Mouse (Mus musculus) C2C12 (cell line): ENCODE measurements at regions not wholly inside any gene's neighbourhood (a gene's known extent, or its start where the extent isn't known, plus 50 kb on each side); places are given as distances from the start of the nearest gene placed in this dataset.

Experiments used
- CTCF ChIP-seq: IDR thresholded peaks from one replicate; pipeline ENCODE4 v1.5.1; 2011; ENCODE audit not compliant: control insufficient read depth, insufficient read depth, insufficient read length
- MAX ChIP-seq: IDR thresholded peaks from one replicate; pipeline ENCODE4 v1.6.1; 2011; ENCODE audit warnings: mild to moderate bottlenecking, control low read depth
- USF1 ChIP-seq: IDR thresholded peaks from one replicate; pipeline ENCODE4 v1.6.1; 2011; ENCODE audit warnings: low read depth, mild to moderate bottlenecking, control low read depth, moderate library complexity

GRCm38 (mm10) chr14:114960273-114960672, 131.7 kb upstream of the Gpc5 start:
- TF ChIP-seq MAX (no peak), CTCF (no peak), USF1 (no peak)
